Mouse (Mus musculus) ES-Bruce4 (cell line): Measurements from ENCODE around the gene Chit1.

Experiments used
- CTCF ChIP-seq: IDR thresholded peaks from one replicate; pipeline ENCODE4 v1.8.1; 2011; ENCODE audit warnings: low read depth, low read length
- POLR2A ChIP-seq: IDR thresholded peaks from one replicate; pipeline ENCODE4 v1.8.1; 2011; ENCODE audit warnings: low read length; ENCODE audit not compliant: insufficient read depth

GRCm38 (mm10) chr1:134168985-134169697 is 58.1 kb downstream of the Chit1 start:
- no peak for TF ChIP-seq CTCF
- TF ChIP-seq POLR2A = no peak
